Mouse (Mus musculus): Measurements from ENCODE around the gene Mapk9. TPM values are rescaled to one million over a fixed set of nuclear protein-coding genes. Genes with fewer than 3 reads are reported as not detected.
A peak's percentile ranks its signal among the peaks of the same experiment; 100 is the strongest.

The Mapk9 gene
- polyA plus RNA-seq, 1 experiment from 2014 or later: 33.2 TPM

- peaks cover 43% of the 10 kb centered on the region for H3K27me3 ChIP-seq
- WGBS: 16% methylated on average over 15 of the region's 15 CpGs
- H3K4me1 ChIP-seq: peaks cover 13% of the 10 kb centered on the region
- no peaks in the 10 kb centered on the region for H3K36me3 ChIP-seq
- peak overlapping the region; percentile 63 for H3K4me3 ChIP-seq
- no peak overlapping the region for H3K27ac ChIP-seq
- H3K9me3 ChIP-seq: no peaks in the 10 kb centered on the region
- no peak overlapping the region for H3K9ac ChIP-seq
- no peak for ATAC-seq (ENCODE audit: insufficient number of reproducible peaks, low FRiP score, low TSS enrichment, low read depth)
- peak overlapping the region; percentile 100 for H3K4me2 ChIP-seq
Measured at GRCm38 (mm10) chr11:49900962-49901658, 54.6 kb downstream of the Mapk9 start.

- H3K4me2 ChIP-seq: peak within 1 kb of the TSS; percentile 100
- H3K9me3 ChIP-seq: no peaks in the 10 kb centered on the region
- peaks cover 13% of the 10 kb centered on the region for H3K4me1 ChIP-seq
- WGBS: 3% methylated on average over 94 of the region's 99 CpGs
- peak within 1 kb of the TSS; percentile 63 for H3K4me3 ChIP-seq
- ATAC-seq (ENCODE audit: insufficient number of reproducible peaks, low FRiP score, low TSS enrichment, low read depth): 0 out of 2 replicates have a peak, but pooled peaks have one; percentile 19
- no peak within 1 kb of the TSS for H3K27ac ChIP-seq
- H3K36me3 ChIP-seq: no peaks in the 10 kb centered on the region
- H3K27me3 ChIP-seq: peaks cover 43% of the 10 kb centered on the region
- H3K9ac ChIP-seq: peak within 1 kb of the TSS; percentile 50
Measured at GRCm38 (mm10) chr11:49901659-49902458, 55.3 kb downstream of the Mapk9 start, which contains the start of gene Rasgef1c. Gene Rasgef1c (plus strand): TSS chr11:49901835.

- Histone ChIP-seq H3K36me3 (no peaks in the 10 kb centered on the region), H3K27ac (no peak overlapping the region), H3K9ac (no peak overlapping the region), H3K9me3 (no peaks in the 10 kb centered on the region), H3K4me3 (no peak overlapping the region), H3K4me2 (no peak overlapping the region), H3K4me1 (peaks cover 13% of the 10 kb centered on the region), H3K27me3 (peaks cover 43% of the 10 kb centered on the region)
- ATAC-seq (ENCODE audit: insufficient number of reproducible peaks, low FRiP score, low TSS enrichment, low read depth): no peak
- WGBS: 11% methylated on average over 7 of the region's 7 CpGs
Measured at GRCm38 (mm10) chr11:49903333-49903732, 56.8 kb downstream of the Mapk9 start.

GRCm38 (mm10) chr11:49918521-49919180 lies 72.1 kb downstream of the Mapk9 start:
- WGBS: 27% methylated on average over 15 of the region's 15 CpGs
- no peak for ATAC-seq (ENCODE audit: insufficient number of reproducible peaks, low FRiP score, low TSS enrichment, low read depth)
- no peak overlapping the region for H3K4me3 ChIP-seq
- H3K27me3 ChIP-seq: no peaks in the 10 kb centered on the region
- H3K4me1 ChIP-seq: 0 out of 2 replicates have a peak, but pooled peaks cover 3% of the 10 kb centered on the region
- no peak overlapping the region for H3K9ac ChIP-seq
- no peaks in the 10 kb centered on the region for H3K9me3 ChIP-seq
- H3K4me2 ChIP-seq: no peak overlapping the region
- H3K27ac ChIP-seq: no peak overlapping the region
- no peaks in the 10 kb centered on the region for H3K36me3 ChIP-seq

- WGBS: 91% methylated on average over 6 of the region's 6 CpGs
- H3K4me1 ChIP-seq: 0 out of 2 replicates have a peak, but pooled peaks cover 3% of the 10 kb centered on the region
- no peak for ATAC-seq (ENCODE audit: insufficient number of reproducible peaks, low FRiP score, low TSS enrichment, low read depth)
Measured at GRCm38 (mm10) chr11:49919304-49919703, 72.8 kb downstream of the Mapk9 start.

GRCm38 (mm10) chr11:49923539-49923938 lies 77.0 kb downstream of the Mapk9 start:
- WGBS: 38% methylated on average over 9 of the region's 9 CpGs
- Histone ChIP-seq H3K27ac (no peak overlapping the region), H3K9ac (no peak overlapping the region), H3K4me2 (no peak overlapping the region), H3K4me1 (peaks cover 13% of the 10 kb centered on the region; the same call in 1 of the 2 replicates), H3K9me3 (no peaks in the 10 kb centered on the region), H3K36me3 (no peaks in the 10 kb centered on the region), H3K27me3 (0 out of 2 replicates have a peak, but pooled peaks cover 2% of the 10 kb centered on the region), H3K4me3 (no peak overlapping the region)
- no peak for ATAC-seq (ENCODE audit: insufficient number of reproducible peaks, low FRiP score, low TSS enrichment, low read depth)

More at GRCm38 (mm10) chr11:49919304-49919703, 72.8 kb downstream of the Mapk9 start:
- Histone ChIP-seq H3K27ac (no peak overlapping the region), H3K4me3 (no peak overlapping the region), H3K9me3 (no peaks in the 10 kb centered on the region), H3K9ac (no peak overlapping the region), H3K36me3 (no peaks in the 10 kb centered on the region), H3K4me2 (no peak overlapping the region), H3K27me3 (no peaks in the 10 kb centered on the region)

GRCm38 (mm10) chr11:49926183-49926582 lies 79.6 kb downstream of the Mapk9 start:
- Histone ChIP-seq H3K9me3 (no peaks in the 10 kb centered on the region), H3K4me1 (peaks cover 12% of the 10 kb centered on the region; the same call in 1 of the 2 replicates), H3K36me3 (no peaks in the 10 kb centered on the region), H3K27ac (no peak overlapping the region), H3K27me3 (0 out of 2 replicates have a peak, but pooled peaks cover 2% of the 10 kb centered on the region), H3K4me3 (no peak overlapping the region), H3K4me2 (no peak overlapping the region), H3K9ac (no peak overlapping the region)
- WGBS: 77% methylated on average over 7 of the region's 7 CpGs
- ATAC-seq (ENCODE audit: insufficient number of reproducible peaks, low FRiP score, low TSS enrichment, low read depth): no peak

GRCm38 (mm10) chr11:49927169-49927568 lies 80.6 kb downstream of the Mapk9 start:
- Histone ChIP-seq H3K4me3 (no peak overlapping the region), H3K9me3 (no peaks in the 10 kb centered on the region), H3K36me3 (no peaks in the 10 kb centered on the region), H3K4me1 (peaks cover 15% of the 10 kb centered on the region; the same call in 1 of the 2 replicates), H3K27me3 (0 out of 2 replicates have a peak, but pooled peaks cover 2% of the 10 kb centered on the region), H3K27ac (no peak overlapping the region), H3K9ac (no peak overlapping the region), H3K4me2 (0 out of 2 replicates have a peak overlapping the region, but pooled peaks have one; percentile 8)
- ATAC-seq (ENCODE audit: insufficient number of reproducible peaks, low FRiP score, low TSS enrichment, low read depth): no peak
- WGBS: 9% methylated on average over 4 of the region's 4 CpGs

GRCm38 (mm10) chr11:49927670-49928069 lies 81.1 kb downstream of the Mapk9 start:
- Histone ChIP-seq H3K27me3 (0 out of 2 replicates have a peak, but pooled peaks cover 2% of the 10 kb centered on the region), H3K9ac (no peak overlapping the region), H3K9me3 (no peaks in the 10 kb centered on the region), H3K4me1 (peaks cover 15% of the 10 kb centered on the region; the same call in 1 of the 2 replicates), H3K27ac (no peak overlapping the region), H3K4me2 (no peak overlapping the region), H3K36me3 (no peaks in the 10 kb centered on the region), H3K4me3 (no peak overlapping the region)
- 38% methylated on average over 6 of the region's 6 CpGs for WGBS
- ATAC-seq (ENCODE audit: insufficient number of reproducible peaks, low FRiP score, low TSS enrichment, low read depth): no peak

GRCm38 (mm10) chr11:49931037-49931625 lies 84.6 kb downstream of the Mapk9 start:
- H3K9ac ChIP-seq: no peak overlapping the region
- peaks cover 15% of the 10 kb centered on the region; the same call in 1 of the 2 replicates for H3K4me1 ChIP-seq
- no peak for ATAC-seq (ENCODE audit: insufficient number of reproducible peaks, low FRiP score, low TSS enrichment, low read depth)
- no peak overlapping the region for H3K4me3 ChIP-seq
- no peak overlapping the region for H3K27ac ChIP-seq
- WGBS: 39% methylated on average over 5 of the region's 5 CpGs
- 0 out of 2 replicates have a peak, but pooled peaks cover 2% of the 10 kb centered on the region for H3K27me3 ChIP-seq
- no peaks in the 10 kb centered on the region for H3K36me3 ChIP-seq
- no peaks in the 10 kb centered on the region for H3K9me3 ChIP-seq
- no peak overlapping the region for H3K4me2 ChIP-seq

GRCm38 (mm10) chr11:49931853-49932252 lies 85.3 kb downstream of the Mapk9 start:
- WGBS: 3% methylated on average over 7 of the region's 7 CpGs
- Histone ChIP-seq H3K4me1 (peaks cover 12% of the 10 kb centered on the region; the same call in 1 of the 2 replicates), H3K27me3 (0 out of 2 replicates have a peak, but pooled peaks cover 2% of the 10 kb centered on the region), H3K9me3 (no peaks in the 10 kb centered on the region), H3K4me3 (no peak overlapping the region), H3K27ac (no peak overlapping the region), H3K9ac (no peak overlapping the region), H3K36me3 (no peaks in the 10 kb centered on the region), H3K4me2 (no peak overlapping the region)
- ATAC-seq (ENCODE audit: insufficient number of reproducible peaks, low FRiP score, low TSS enrichment, low read depth): no peak

Data from limb, embryonic 15.5 days (tissue).